8 mouse cellular contexts compared by ENCODE assay signal in the genomic region with DNA sequence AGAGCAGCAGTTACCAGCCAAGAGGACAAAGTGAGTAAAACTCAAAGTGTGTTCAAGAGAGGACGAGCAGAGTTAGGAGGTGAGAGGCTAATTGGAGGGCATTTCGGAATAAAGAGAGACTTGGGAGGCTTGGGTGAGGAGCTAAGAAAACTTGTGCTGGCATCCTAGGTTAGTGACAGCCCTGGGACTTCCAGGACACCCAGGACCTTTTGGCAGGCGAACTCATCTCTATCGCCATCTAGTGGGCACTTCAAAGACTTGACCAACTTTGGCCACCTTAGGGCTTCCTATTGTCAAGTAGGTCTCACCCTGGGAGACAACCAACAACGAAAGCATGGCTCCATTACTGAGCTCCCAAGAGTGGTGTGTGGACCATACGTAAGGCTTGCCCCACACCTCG. TPM values are rescaled to one million over a fixed set of nuclear protein-coding genes. Genes with fewer than 3 reads are reported as not detected.
DNase-seq lines count a peak whose midpoint lies in the region; ATAC-seq lines count a peak whose summit lies in the region.

No protein-coding gene starts in this region.

- no peak overlapping the region for H3K4me3 ChIP-seq in kidney, embryonic 14.5 days (ENCODE audit: low read length)

- H3K27ac ChIP-seq in kidney, embryonic 14.5 days (ENCODE audit: low read depth, low read length) = no peak overlapping the region

- DNase-seq in kidney, adult 11 months = peak; percentile 31
- peak; percentile 55 for DNase-seq in CD4-positive helper T cell, adult 2 months (ENCODE audit: low read depth, low spot score)
- peak; percentile 69 for DNase-seq in adipocyte (ENCODE audit: low spot score)
- DNase-seq in embryo, embryonic 11.5 days (ENCODE audit: low read depth, low spot score) = peak; percentile 35
- DNase-seq in kidney, postnatal 14 days = peak; percentile 54
- no peak for DNase-seq in frontal cortex, postnatal 14 days (ENCODE audit: low spot score in 2 of 2)

- H3K4me1 ChIP-seq in kidney, embryonic 14.5 days (ENCODE audit: control insufficient read depth, insufficient read depth, low read length) = peaks cover 10% of the 10 kb centered on the region; the same call in 1 of the 2 replicates

- no peak for ATAC-seq in kidney, embryonic 14.5 days (ENCODE audit: low FRiP score, low TSS enrichment)
- peak; percentile 54 for ATAC-seq in neutrophil, adult 5-6 weeks (ENCODE audit: extremely low read depth, insufficient number of reproducible peaks, low FRiP score, poor library complexity, severe bottlenecking)

- H3K36me3 ChIP-seq in kidney, embryonic 14.5 days (ENCODE audit: control insufficient read depth, insufficient read depth, low read length) = no peaks in the 10 kb centered on the region

- peaks cover 30% of the 10 kb centered on the region for H3K27me3 ChIP-seq in kidney, embryonic 14.5 days (ENCODE audit: control insufficient read depth, insufficient read depth, low read length)

- H3K9ac ChIP-seq in kidney, embryonic 14.5 days (ENCODE audit: low read depth, low read length) = no peak overlapping the region

- no peak overlapping the region for H3K4me2 ChIP-seq in kidney, embryonic 14.5 days (replicated peaks; ENCODE audit: low read depth, low read length)

- WGBS in kidney, embryonic 14.5 days = 27% methylated on average over 7 of the region's 7 CpGs

- no peaks in the 10 kb centered on the region for H3K9me3 ChIP-seq in kidney, embryonic 14.5 days (ENCODE audit: control insufficient read depth, low read length)

RNA-seq across cellular contexts. Expression of gene Vipr1, which starts 28.8 kb away (rescaled TPM):
- polyA plus RNA-seq in kidney, embryonic 14.5 days (2014; fragmentation: Nextera tagmentation; extraction: Ambion mirVana) = 0.47 TPM in 1 of 2 replicates, not detected in the other
- total RNA-seq in neutrophil, adult 5-6 weeks (2017) = 4.4 and 5.8 TPM in 2 replicates

RNA-seq across cellular contexts. Expression of gene Lyzl4, which starts 29.4 kb away (rescaled TPM):
- 0.53 TPM in 1 of 2 replicates, not detected in the other for polyA plus RNA-seq in kidney, embryonic 14.5 days (2014; fragmentation: Nextera tagmentation; extraction: Ambion mirVana)
- total RNA-seq in neutrophil, adult 5-6 weeks (2017) = not detected in 2 replicates

RNA-seq across cellular contexts. Expression of gene Sec22c, which starts 34.0 kb away (rescaled TPM):
- polyA plus RNA-seq in kidney, embryonic 14.5 days (2014; fragmentation: Nextera tagmentation; extraction: Ambion mirVana) = 5.8 and 12.0 TPM in 2 replicates
- 5.7 and 7.1 TPM in 2 replicates for total RNA-seq in neutrophil, adult 5-6 weeks (2017)

RNA-seq across cellular contexts. Expression of gene Ss18l2, which starts 38.8 kb away (rescaled TPM):
- 111 and 152 TPM in 2 replicates for polyA plus RNA-seq in kidney, embryonic 14.5 days (2014; fragmentation: Nextera tagmentation; extraction: Ambion mirVana)
- total RNA-seq in neutrophil, adult 5-6 weeks (2017) = 8.0 and 14.9 TPM in 2 replicates

RNA-seq across cellular contexts. Expression of gene Nktr, which starts 47.7 kb away (rescaled TPM):
- 59.6 and 83.7 TPM in 2 replicates for polyA plus RNA-seq in kidney, embryonic 14.5 days (2014; fragmentation: Nextera tagmentation; extraction: Ambion mirVana)
- 216 and 260 TPM in 2 replicates for total RNA-seq in neutrophil, adult 5-6 weeks (2017)

Comparison
In these comparisons a context has a peak if more than half of its experiments do, and no peak if none do; other contexts are left out.
1. DNase-seq: peak in kidney, adult 11 months (single experiment), CD4-positive helper T cell, adult 2 months (single experiment), adipocyte (single experiment), embryo, embryonic 11.5 days (single experiment) and kidney, postnatal 14 days (single experiment); none in frontal cortex, postnatal 14 days (0 of 2).